9 mouse cellular contexts compared by ENCODE assay signal in the genomic region with DNA sequence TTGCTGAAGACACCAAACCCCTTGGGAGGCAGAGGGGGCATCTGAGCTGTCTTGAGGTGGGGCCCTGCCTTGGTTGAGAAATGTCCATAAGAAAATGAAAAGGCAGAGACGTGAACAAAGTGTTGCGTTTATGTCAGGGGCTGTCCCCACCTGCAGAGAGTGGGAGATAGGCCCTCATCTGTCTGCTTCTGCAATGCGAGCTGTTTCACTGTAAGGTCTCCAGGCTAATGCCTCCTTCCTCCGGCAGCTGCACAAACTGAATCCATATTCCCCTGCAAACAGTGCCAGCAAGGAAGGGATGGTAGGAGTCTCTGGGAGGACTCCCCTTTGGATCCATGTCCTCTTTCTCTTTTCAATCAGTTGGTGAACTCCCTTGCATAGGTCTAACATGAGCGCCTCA.
DNase-seq lines count a peak whose midpoint lies in the region; ATAC-seq lines count a peak whose summit lies in the region.
"Had no signal": no experiment of that assay in that cellular context is flagged by ENCODE, and none has a peak within 500 bp of the region (broad histone marks: within the 10 kb centered on the region; RNA-seq: fewer than 3 reads in every experiment).

No protein-coding gene starts in this region.

- H3K27me3 ChIP-seq in heart, embryonic 10.5 days (ENCODE audit: insufficient read depth, poor library complexity, severe bottlenecking), result no peaks in the 10 kb centered on the region
- no peaks in the 10 kb centered on the region for H3K27me3 ChIP-seq in hindbrain, embryonic 12.5 days
- no peaks in the 10 kb centered on the region for H3K27me3 ChIP-seq in midbrain, embryonic 14.5 days (ENCODE audit: control insufficient read depth, insufficient read depth, low read length)

- H3K9me3 ChIP-seq in heart, embryonic 10.5 days, result no peaks in the 10 kb centered on the region
- H3K9me3 ChIP-seq in hindbrain, embryonic 12.5 days (replicated peaks), result no peaks in the 10 kb centered on the region
- H3K9me3 ChIP-seq in midbrain, embryonic 14.5 days (ENCODE audit: control insufficient read depth, low read length), result no peaks in the 10 kb centered on the region

- H3K4me1 ChIP-seq in heart, embryonic 10.5 days, result peaks cover 33% of the 10 kb centered on the region
- peaks cover 30% of the 10 kb centered on the region for H3K4me1 ChIP-seq in hindbrain, embryonic 12.5 days
- H3K4me1 ChIP-seq in midbrain, embryonic 14.5 days (ENCODE audit: control insufficient read depth, insufficient read depth, low read length), result peaks cover 25% of the 10 kb centered on the region

- 59% methylated on average over 5 of the region's 5 CpGs for WGBS in heart, embryonic 10.5 days
- 36% methylated on average over 5 of the region's 5 CpGs for WGBS in hindbrain, embryonic 12.5 days
- 41% methylated on average over 5 of the region's 5 CpGs for WGBS in midbrain, embryonic 14.5 days

- H3K9ac ChIP-seq in hindbrain, embryonic 12.5 days, result no peak overlapping the region
- H3K9ac ChIP-seq in midbrain, embryonic 14.5 days (replicated peaks; ENCODE audit: low read length), result peak overlapping the region; percentile 17; the same call in 1 of the 2 replicates

- peak overlapping the region; percentile 87 for H3K27ac ChIP-seq in heart, embryonic 10.5 days
- H3K27ac ChIP-seq in hindbrain, embryonic 12.5 days, result peak overlapping the region; percentile 84
- H3K27ac ChIP-seq in midbrain, embryonic 14.5 days (replicated peaks; ENCODE audit: low read depth, low read length), result peak overlapping the region; percentile 78

- intact Hi-C loops in heart, postnatal 14 days (cut with DNase I), result loop anchor here (10.0 kb wide), 1 partner anchor 386 kb away; no protein-coding TSS in a partner anchor

- H3K4me2 ChIP-seq in hindbrain, embryonic 12.5 days (replicated peaks), result peak overlapping the region; percentile 21
- H3K4me2 ChIP-seq in midbrain, embryonic 14.5 days (ENCODE audit: low read length), result peak overlapping the region; percentile 2; the same call in 1 of the 2 replicates

- ATAC-seq in hindbrain, embryonic 12.5 days (ENCODE audit: low FRiP score), result no peak; the same call in 1 of the 2 replicates
- ATAC-seq in midbrain, embryonic 14.5 days (ENCODE audit: low FRiP score, low TSS enrichment), result 0 out of 2 replicates have a peak, but pooled peaks have one; percentile 21
- no peak for ATAC-seq in megakaryocyte progenitor cell, adult 5-6 weeks (replicated peaks; ENCODE audit: poor library complexity)

- H3K36me3 ChIP-seq in heart, embryonic 10.5 days, result no peaks in the 10 kb centered on the region
- no peaks in the 10 kb centered on the region for H3K36me3 ChIP-seq in hindbrain, embryonic 12.5 days
- H3K36me3 ChIP-seq in midbrain, embryonic 14.5 days (ENCODE audit: control insufficient read depth, insufficient read depth, low read length), result no peaks in the 10 kb centered on the region

- H3K4me3 ChIP-seq in heart, embryonic 10.5 days, result peak overlapping the region; percentile 25; the same call in 1 of the 2 replicates
- no peak overlapping the region for H3K4me3 ChIP-seq in hindbrain, embryonic 12.5 days
- no peak overlapping the region for H3K4me3 ChIP-seq in midbrain, embryonic 14.5 days (replicated peaks; ENCODE audit: low read depth, low read length)

- DNase-seq in heart, embryonic 10.5 days (ENCODE audit: low spot score), result no peak
- DNase-seq in heart, postnatal 14 days, result no peak
- peak; percentile 14 for DNase-seq in adipocyte (ENCODE audit: low spot score)
- DNase-seq in midbrain, embryonic 14.5 days, result peak; percentile 41
- no peak for DNase-seq in left cerebral cortex, adult 8-10 months (ENCODE audit: low spot score in 2 of 2)
- no peak for DNase-seq in testis, postnatal 14 days (ENCODE audit: low spot score)
- DNase-seq: cerebellum, adult 9-10 months had no signal

Comparison
In these comparisons a context has a peak if more than half of its experiments do, and no peak if none do; other contexts are left out.
1. DNase-seq: peak in adipocyte (single experiment) and midbrain, embryonic 14.5 days (single experiment); none in heart, embryonic 10.5 days (single experiment), heart, postnatal 14 days (0 of 2), left cerebral cortex, adult 8-10 months (0 of 2) and testis, postnatal 14 days (single experiment).
2. Peak in every context shown above with its lines, with median percentiles within 50 percentile points of each other: H3K27ac ChIP-seq.